Mouse (Mus musculus): ENCODE measurements at regions not wholly inside any gene's neighbourhood (a gene's known extent, or its start where the extent isn't known, plus 50 kb on each side); places are given as distances from the start of the nearest gene placed in this dataset.

DNA sequence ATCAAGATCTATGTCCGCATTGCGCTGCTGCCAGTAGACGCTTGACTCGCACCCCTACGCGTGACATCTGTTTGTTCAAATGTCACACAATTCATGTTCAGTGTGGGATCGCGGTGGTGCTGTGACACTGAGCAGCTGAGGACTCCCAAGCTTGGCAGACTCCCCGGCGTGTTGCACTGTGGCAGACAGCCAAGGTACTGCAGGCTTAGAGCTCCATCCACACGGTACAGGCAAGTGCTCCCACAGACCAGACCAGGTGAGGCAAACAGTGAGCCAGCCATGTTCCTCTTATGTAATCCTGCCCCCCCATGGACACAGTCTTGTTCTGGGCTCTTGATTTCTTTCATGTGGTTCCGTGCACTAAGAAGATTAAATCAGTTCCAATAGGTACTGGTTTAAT, 205.5 kb upstream of the Myocd start:
- TF ChIP-seq CTCF (IDR thresholded peaks at IDR 0.05; ENCODE audit: control insufficient read depth, insufficient read depth, insufficient read length) (no peak), MAX (IDR thresholded peaks at IDR 0.05) (no peak), USF1 (IDR thresholded peaks at IDR 0.05; ENCODE audit: low read depth) (no peak), FOSL1 (IDR thresholded peaks at IDR 0.05; ENCODE audit: insufficient read depth, low read length, poor library complexity, severe bottlenecking) (no peak), CEBPB (IDR thresholded peaks at IDR 0.05; ENCODE audit: low read depth) (no peak), MYOD1 (IDR thresholded peaks at IDR 0.05; ENCODE audit: control insufficient read depth, insufficient read length, low read depth) (no peak), MYOG (IDR thresholded peaks at IDR 0.05; ENCODE audit: control insufficient read depth, extremely low read depth, insufficient read length) (no peak)

Data from C2C12 (cell line).